Mouse (Mus musculus) brain, embryonic 14.5 days (tissue): ENCODE results near the gene Dnajc16. TPM values are rescaled to one million over a fixed set of nuclear protein-coding genes. Genes with fewer than 3 reads are reported as not detected.

Source experiments
- DNase-seq: peaks from one replicate; pipeline ENCODE4 v3.0.0-alpha.2; 2011; ENCODE audit warnings: low read depth
- CTCF ChIP-seq: fragments of 200-500 bp; IDR thresholded peaks from 2 replicates; pipeline ENCODE4 v1.5.1; 2012; ENCODE audit warnings: inconsistent platforms, mild to moderate bottlenecking, moderate library complexity, borderline replicate concordance; ENCODE audit not compliant: insufficient read depth, insufficient read length; ENCODE audit errors: extremely low read depth
- POLR2A ChIP-seq: fragments of 200-500 bp; IDR thresholded peaks from 2 replicates; pipeline ENCODE4 v1.6.1; 2012; ENCODE audit warnings: mild to moderate bottlenecking, inconsistent platforms, borderline replicate concordance; ENCODE audit not compliant: poor library complexity, insufficient read depth, insufficient read length, severe bottlenecking; ENCODE audit errors: extremely low read depth
- polyA plus RNA-seq: library from polyadenylated mRNA; depleted of rRNA; stranded (reverse); fragments of >200 nt; gene quantifications from 2 replicates; pipeline ENCODE4 v1.2.3, GENCODE M21; 2012

Dnajc16 gene
- polyA plus RNA-seq, 1 experiment = 19.9 TPM

- no peak for DNase-seq
- TF ChIP-seq POLR2A (no peak), CTCF (no peak)
These were observed 65.0 kb downstream of the Dnajc16 start for GRCm38 (mm10) chr4:141725738-141726137.

GRCm38 (mm10) chr4:141725277-141725676, 65.5 kb downstream of the Dnajc16 start:
- no peak for DNase-seq
- TF ChIP-seq CTCF (no peak), POLR2A (no peak)

- DNase-seq = no peak
- TF ChIP-seq CTCF (no peak), POLR2A (no peak)
These were observed 66.1 kb downstream of the Dnajc16 start for GRCm38 (mm10) chr4:141724594-141724993.

DNA sequence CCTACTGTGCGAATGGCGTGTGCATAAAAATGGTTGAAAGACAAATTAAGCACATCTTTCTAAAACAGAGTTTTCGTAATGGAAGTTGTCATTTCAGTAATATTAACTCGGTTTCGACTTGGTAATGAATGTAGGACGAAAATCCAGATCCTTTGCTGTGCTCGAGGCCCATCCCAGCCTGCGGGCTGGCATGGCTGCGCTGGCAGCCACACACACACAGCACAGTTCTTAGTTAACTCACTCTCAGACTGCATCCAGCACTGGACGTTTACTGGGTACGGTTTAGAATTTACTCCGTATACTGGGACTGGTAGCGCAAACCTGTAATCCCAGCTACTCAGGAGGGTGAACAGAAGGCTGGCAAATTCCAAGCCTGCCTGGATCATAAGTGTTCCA, 67.1 kb downstream of the Dnajc16 start:
- no peak for DNase-seq
- TF ChIP-seq CTCF = no peak
- TF ChIP-seq POLR2A = no peak

DNA sequence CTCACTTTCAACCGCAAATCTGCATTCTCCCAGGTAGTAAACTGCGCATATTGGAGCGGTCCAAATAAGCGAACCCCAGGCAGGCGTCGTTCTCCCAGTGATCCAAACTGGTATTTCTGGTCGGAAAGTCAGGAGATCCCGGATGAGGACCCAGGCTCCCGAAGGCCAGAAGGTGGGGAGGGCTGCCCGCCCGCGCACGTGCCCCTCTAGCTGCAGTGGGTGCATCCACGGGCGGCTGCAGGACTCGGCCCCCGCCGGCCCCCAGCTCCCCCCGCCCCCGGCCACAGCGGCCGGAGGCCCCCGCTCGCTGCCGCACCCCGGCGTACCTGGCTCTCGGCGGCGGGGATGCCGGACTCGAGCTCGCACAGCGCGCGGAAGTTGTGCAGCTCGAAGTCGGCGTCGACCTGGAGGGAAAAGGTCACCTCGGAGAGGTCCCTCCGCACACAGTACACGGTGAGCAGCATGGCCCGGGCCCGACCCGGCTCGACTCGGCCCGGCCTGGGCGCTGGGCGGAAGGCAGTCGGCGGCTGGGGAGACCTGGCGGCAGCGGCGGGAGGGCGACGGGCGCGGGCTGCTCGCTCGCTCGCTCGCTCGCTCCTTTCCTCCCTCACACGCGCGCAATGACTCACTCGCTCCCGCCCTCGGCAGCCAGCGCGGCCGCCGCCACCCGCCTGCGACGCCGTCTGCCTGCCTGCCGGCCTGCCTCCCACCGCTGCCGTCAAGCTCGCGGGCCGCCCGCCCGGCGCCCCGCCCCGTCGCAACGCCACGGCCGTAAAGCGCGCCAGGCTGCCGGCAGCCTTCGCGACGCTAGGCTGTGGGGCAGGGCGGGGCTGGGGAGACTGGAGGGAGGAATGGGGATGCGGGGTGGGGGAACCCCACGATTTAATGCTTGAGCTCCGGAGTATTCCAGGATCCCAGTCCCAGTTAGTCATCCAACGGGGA, 67.7 kb downstream of the Dnajc16 start, which contains the start of gene Ddi2:
Ddi2 (minus strand) TSS at position 689 of the 942 bp plus-strand sequence.
- DNase-seq = peak; percentile 97
- peak; percentile 96 for TF ChIP-seq POLR2A
- TF ChIP-seq CTCF = no peak

- DNase-seq = no peak
These were observed 68.8 kb downstream of the Dnajc16 start for GRCm38 (mm10) chr4:141721961-141722360.

GRCm38 (mm10) chr4:141720761-141721523, 69.8 kb downstream of the Dnajc16 start:
- DNase-seq = no peak
- TF ChIP-seq POLR2A = no peak
- TF ChIP-seq CTCF = no peak

More at GRCm38 (mm10) chr4:141721961-141722360, 68.8 kb downstream of the Dnajc16 start:
- TF ChIP-seq POLR2A (no peak), CTCF (no peak)

- DNase-seq = no peak
- TF ChIP-seq CTCF = no peak
- TF ChIP-seq POLR2A = no peak
These were observed 71.4 kb downstream of the Dnajc16 start for GRCm38 (mm10) chr4:141719304-141719703.

DNA sequence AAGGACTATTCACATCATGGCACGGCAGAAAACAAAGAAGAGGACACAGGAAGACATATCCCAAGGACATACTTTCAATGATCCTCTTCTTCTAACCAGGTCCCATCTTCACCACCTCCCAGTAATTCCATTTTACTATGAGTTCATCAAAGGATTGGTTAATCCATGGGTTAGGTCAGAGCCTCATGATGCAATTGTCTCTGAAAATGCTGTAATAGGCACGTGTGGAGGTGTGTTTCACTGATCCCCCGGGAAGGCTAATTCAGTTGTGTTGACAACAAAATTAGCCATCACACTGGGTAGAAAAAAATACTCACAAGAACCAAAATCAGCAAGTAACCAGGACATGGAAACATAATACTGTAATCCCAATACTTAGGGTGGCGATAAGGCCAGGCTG, 73.1 kb downstream of the Dnajc16 start:
- no peak for TF ChIP-seq CTCF
- TF ChIP-seq POLR2A = no peak
- DNase-seq = no peak

DNA sequence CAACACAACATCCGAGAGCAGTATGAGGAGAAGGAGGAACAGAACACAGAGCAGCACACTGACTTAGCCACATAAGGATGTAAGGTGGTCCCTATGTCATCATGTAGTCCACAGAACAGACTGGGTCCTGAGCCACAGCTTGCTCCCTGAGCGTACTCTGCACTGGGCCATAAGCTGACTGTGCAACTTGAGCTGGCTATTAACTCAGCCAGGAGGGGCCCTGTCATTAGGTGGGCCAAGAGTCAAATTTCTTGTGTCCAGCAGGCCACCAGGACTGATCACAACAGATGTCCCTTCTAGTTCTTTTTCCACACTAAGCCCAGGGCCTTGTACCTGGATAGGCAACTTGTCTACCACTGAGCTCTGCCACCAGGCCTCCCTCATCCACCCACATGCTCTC, 75.7 kb downstream of the Dnajc16 start:
- TF ChIP-seq CTCF (no peak), POLR2A (no peak)
- DNase-seq = no peak

GRCm38 (mm10) chr4:141713598-141714142, 77.1 kb downstream of the Dnajc16 start:
- no peak for DNase-seq
- TF ChIP-seq CTCF (no peak), POLR2A (no peak)
